Mouse (Mus musculus): Measurements from ENCODE around the gene 4931440F15Rik. TPM values are rescaled to one million over a fixed set of nuclear protein-coding genes. Genes with fewer than 3 reads are reported as not detected.

Gene 4931440F15Rik
- polyA plus RNA-seq, 2 experiments, result 0.09 to 0.22 TPM

DNA sequence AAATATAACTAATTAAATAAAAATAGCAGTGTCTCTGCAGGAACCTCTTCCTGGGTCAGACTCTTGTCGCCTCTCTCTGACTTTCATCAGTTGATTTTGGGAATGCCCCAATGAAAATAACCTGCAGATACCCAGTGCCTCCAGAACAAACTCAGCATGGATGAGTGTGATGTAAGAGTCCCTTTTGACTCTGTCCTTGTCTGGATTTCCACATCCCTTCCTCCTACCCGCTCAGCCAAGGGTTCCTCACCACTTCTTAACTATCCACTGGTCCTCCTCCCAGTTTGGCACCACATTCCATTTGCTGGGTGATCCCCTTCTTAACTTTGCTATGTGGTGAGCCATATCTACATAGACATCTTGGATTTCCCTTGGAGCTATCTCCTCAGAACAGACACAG lies 34.7 kb downstream of the 4931440F15Rik start:
- ATAC-seq (ENCODE audit: low FRiP score, low read depth), result no peak
- H3K36me3 ChIP-seq (ENCODE audit: control insufficient read depth, insufficient read depth, low read length), result no peaks in the 10 kb centered on the region
- no peak overlapping the region for H3K4me2 ChIP-seq (replicated peaks; ENCODE audit: low read depth, low read length, severe bottlenecking)
- H3K9me3 ChIP-seq (ENCODE audit: control insufficient read depth, low read length), result no peaks in the 10 kb centered on the region
- no peak for DNase-seq (ENCODE audit: low spot score)
- no peak overlapping the region for H3K4me3 ChIP-seq (replicated peaks; ENCODE audit: low read length)
- H3K4me1 ChIP-seq (ENCODE audit: control insufficient read depth, insufficient read depth, low read length), result peaks cover 3% of the 10 kb centered on the region; the same call in 1 of the 2 replicates
- no peak overlapping the region for H3K27ac ChIP-seq (replicated peaks; ENCODE audit: low read depth, low read length)
- H3K27me3 ChIP-seq (ENCODE audit: control insufficient read depth, insufficient read depth, low read length), result no peaks in the 10 kb centered on the region
- 85% methylated on average over 2 of the region's 2 CpGs for WGBS
- no peak for TF ChIP-seq POLR2A (IDR thresholded peaks at IDR 0.05; ENCODE audit: borderline replicate concordance, extremely low read depth, insufficient read depth, insufficient read length)
- no peak overlapping the region for H3K9ac ChIP-seq (ENCODE audit: low read depth, low read length, severe bottlenecking)

DNA sequence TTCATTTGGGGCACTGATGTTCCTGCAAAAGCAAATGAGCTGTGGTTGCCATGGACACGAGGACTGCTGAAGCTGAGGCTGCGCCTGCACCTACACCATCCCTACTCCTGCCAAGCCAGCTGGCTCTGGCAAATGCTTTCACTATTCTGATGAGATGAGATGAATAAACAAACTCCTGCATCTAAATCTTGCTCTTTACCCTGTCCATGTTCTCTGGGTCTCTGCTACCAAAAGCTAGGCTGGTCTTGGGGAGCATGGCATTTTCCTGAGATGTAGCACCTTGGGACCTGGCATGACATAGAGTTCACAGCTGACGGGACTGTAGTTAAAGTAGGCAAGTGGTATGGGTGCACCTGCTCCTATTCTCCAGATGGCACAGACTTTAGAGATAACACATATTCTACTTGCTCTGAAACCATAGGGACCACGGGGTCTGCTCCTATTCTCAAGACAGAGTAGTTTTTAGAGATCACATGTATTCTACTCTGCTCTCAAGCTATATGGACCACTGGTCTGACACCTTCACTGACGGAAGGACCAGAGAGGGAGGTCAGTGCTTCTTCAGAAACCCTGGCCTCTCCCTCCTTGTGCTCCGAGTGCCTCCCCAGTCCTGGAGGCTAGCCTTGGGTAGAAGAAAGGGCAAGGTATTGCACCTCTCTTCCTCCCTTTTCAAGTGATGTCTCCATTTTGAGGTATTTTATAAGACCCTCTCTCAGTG lies 36.4 kb downstream of the 4931440F15Rik start:
- DNase-seq (ENCODE audit: low spot score) (no peak), ATAC-seq (ENCODE audit: low FRiP score, low read depth) (no peak)

DNA sequence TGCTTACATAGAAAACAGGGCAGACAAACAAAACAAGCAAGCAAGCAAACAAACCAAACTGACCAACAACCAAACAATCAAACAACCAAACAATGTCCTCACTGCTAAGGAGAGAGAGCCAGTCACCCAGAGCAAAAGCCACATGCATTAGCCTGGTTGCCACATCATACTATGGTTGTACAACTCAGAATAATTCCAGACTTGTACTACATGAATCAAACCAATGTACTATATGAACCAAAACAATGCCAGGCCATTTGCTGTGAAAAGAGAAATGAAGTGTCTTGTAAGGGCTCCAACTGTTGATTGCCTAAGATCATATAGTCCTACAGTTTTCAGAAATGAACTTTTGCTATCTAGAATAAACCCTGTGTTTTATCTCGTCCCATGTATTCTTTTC lies 37.0 kb downstream of the 4931440F15Rik start:
- H3K4me3 ChIP-seq (replicated peaks; ENCODE audit: low read length), result no peak overlapping the region
- H3K9ac ChIP-seq (ENCODE audit: low read depth, low read length, severe bottlenecking), result no peak overlapping the region
- no peaks in the 10 kb centered on the region for H3K36me3 ChIP-seq (ENCODE audit: control insufficient read depth, insufficient read depth, low read length)
- no peaks in the 10 kb centered on the region for H3K27me3 ChIP-seq (ENCODE audit: control insufficient read depth, insufficient read depth, low read length)
- H3K9me3 ChIP-seq (ENCODE audit: control insufficient read depth, low read length), result no peaks in the 10 kb centered on the region
- no peak overlapping the region for H3K4me2 ChIP-seq (replicated peaks; ENCODE audit: low read depth, low read length, severe bottlenecking)
- no peak overlapping the region for H3K27ac ChIP-seq (replicated peaks; ENCODE audit: low read depth, low read length)
- no peak for TF ChIP-seq POLR2A (IDR thresholded peaks at IDR 0.05; ENCODE audit: borderline replicate concordance, extremely low read depth, insufficient read depth, insufficient read length)
- WGBS, result 53% methylated on average over 1 of the region's 1 CpGs
- DNase-seq (ENCODE audit: low spot score) (no peak), ATAC-seq (ENCODE audit: low FRiP score, low read depth) (no peak)
- peaks cover 3% of the 10 kb centered on the region; the same call in 1 of the 2 replicates for H3K4me1 ChIP-seq (ENCODE audit: control insufficient read depth, insufficient read depth, low read length)

More for the DNA sequence above, 36.4 kb downstream of the 4931440F15Rik start:
- Histone ChIP-seq H3K27ac (replicated peaks; ENCODE audit: low read depth, low read length) (no peak overlapping the region), H3K9ac (ENCODE audit: low read depth, low read length, severe bottlenecking) (no peak overlapping the region), H3K36me3 (ENCODE audit: control insufficient read depth, insufficient read depth, low read length) (no peaks in the 10 kb centered on the region), H3K4me2 (replicated peaks; ENCODE audit: low read depth, low read length, severe bottlenecking) (no peak overlapping the region), H3K4me1 (ENCODE audit: control insufficient read depth, insufficient read depth, low read length) (peaks cover 3% of the 10 kb centered on the region; the same call in 1 of the 2 replicates), H3K9me3 (ENCODE audit: control insufficient read depth, low read length) (no peaks in the 10 kb centered on the region), H3K27me3 (ENCODE audit: control insufficient read depth, insufficient read depth, low read length) (no peaks in the 10 kb centered on the region), H3K4me3 (replicated peaks; ENCODE audit: low read length) (no peak overlapping the region)
- no peak for TF ChIP-seq POLR2A (IDR thresholded peaks at IDR 0.05; ENCODE audit: borderline replicate concordance, extremely low read depth, insufficient read depth, insufficient read length)
- whole genome bisulfite sequencing, result 68% methylated on average over 6 of the region's 6 CpGs

DNA sequence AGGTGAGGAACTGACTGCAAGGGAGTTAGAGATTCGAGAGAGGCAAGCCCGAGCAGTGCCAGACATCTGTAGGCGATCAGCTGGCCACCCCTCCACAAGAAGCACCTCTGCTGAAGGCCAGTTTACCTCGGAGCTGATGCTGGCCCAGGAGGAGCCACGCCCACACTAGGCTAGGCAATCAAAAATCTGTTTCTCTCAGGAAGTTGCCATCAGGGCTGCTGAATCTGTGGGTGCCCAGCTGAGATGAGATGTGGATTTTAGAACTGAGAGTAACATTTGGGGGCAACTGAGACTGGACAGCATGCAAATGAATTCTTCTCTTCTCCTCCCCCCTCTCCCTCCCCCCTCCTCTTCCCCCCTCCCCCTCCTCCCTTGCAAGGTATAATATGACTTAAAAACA lies 38.0 kb downstream of the 4931440F15Rik start:
- H3K4me1 ChIP-seq (ENCODE audit: control insufficient read depth, insufficient read depth, low read length), result peaks cover 3% of the 10 kb centered on the region; the same call in 1 of the 2 replicates
- H3K9me3 ChIP-seq (ENCODE audit: control insufficient read depth, low read length), result no peaks in the 10 kb centered on the region
- no peak overlapping the region for H3K27ac ChIP-seq (replicated peaks; ENCODE audit: low read depth, low read length)
- ATAC-seq (ENCODE audit: low FRiP score, low read depth) (no peak), DNase-seq (ENCODE audit: low spot score) (no peak)
- no peak for TF ChIP-seq POLR2A (IDR thresholded peaks at IDR 0.05; ENCODE audit: borderline replicate concordance, extremely low read depth, insufficient read depth, insufficient read length)
- H3K36me3 ChIP-seq (ENCODE audit: control insufficient read depth, insufficient read depth, low read length), result no peaks in the 10 kb centered on the region
- 9% methylated on average over 5 of the region's 5 CpGs for WGBS
- no peak overlapping the region for H3K4me2 ChIP-seq (replicated peaks; ENCODE audit: low read depth, low read length, severe bottlenecking)
- no peaks in the 10 kb centered on the region for H3K27me3 ChIP-seq (ENCODE audit: control insufficient read depth, insufficient read depth, low read length)
- no peak overlapping the region for H3K9ac ChIP-seq (ENCODE audit: low read depth, low read length, severe bottlenecking)
- no peak overlapping the region for H3K4me3 ChIP-seq (replicated peaks; ENCODE audit: low read length)

DNA sequence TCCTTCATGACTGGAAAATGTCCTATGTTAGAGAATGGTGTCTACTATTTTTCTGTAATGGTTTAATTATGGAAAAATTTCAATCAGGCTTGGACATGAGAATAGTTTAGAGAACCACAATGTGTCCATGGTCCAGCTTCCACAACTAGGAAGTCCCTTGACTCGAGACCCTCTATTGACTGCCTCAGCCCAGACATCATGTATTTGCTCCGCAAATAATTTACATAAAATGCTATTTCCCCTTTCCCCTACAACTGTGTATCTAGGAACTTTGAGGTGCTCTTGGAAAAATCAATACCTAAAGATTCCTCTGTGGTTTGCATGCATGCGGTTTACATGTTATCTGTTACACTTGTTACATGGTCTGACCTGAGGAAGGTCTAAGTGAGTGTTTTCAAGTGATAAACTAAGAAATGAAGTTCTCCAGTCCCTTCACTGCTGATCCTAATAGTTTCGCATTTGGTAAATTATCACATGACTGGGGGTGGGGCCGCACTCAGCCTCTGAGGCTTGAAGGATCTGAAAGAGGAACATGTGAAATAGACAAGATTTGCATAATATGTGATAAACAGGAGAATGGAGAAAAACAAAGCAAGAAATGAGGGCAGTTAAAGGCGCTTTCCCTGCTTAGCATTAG lies 38.8 kb downstream of the 4931440F15Rik start:
- no peaks in the 10 kb centered on the region for H3K27me3 ChIP-seq (ENCODE audit: control insufficient read depth, insufficient read depth, low read length)
- no peak overlapping the region for H3K9ac ChIP-seq (ENCODE audit: low read depth, low read length, severe bottlenecking)
- TF ChIP-seq POLR2A (IDR thresholded peaks at IDR 0.05; ENCODE audit: borderline replicate concordance, extremely low read depth, insufficient read depth, insufficient read length), result no peak
- no peaks in the 10 kb centered on the region for H3K36me3 ChIP-seq (ENCODE audit: control insufficient read depth, insufficient read depth, low read length)
- 84% methylated on average over 6 of the region's 6 CpGs for WGBS
- ATAC-seq (ENCODE audit: low FRiP score, low read depth), result no peak
- H3K4me2 ChIP-seq (replicated peaks; ENCODE audit: low read depth, low read length, severe bottlenecking), result no peak overlapping the region
- no peak for DNase-seq (ENCODE audit: low spot score)
- no peak overlapping the region for H3K4me3 ChIP-seq (replicated peaks; ENCODE audit: low read length)
- H3K9me3 ChIP-seq (ENCODE audit: control insufficient read depth, low read length), result no peaks in the 10 kb centered on the region
- H3K27ac ChIP-seq (replicated peaks; ENCODE audit: low read depth, low read length), result no peak overlapping the region
- peaks cover 3% of the 10 kb centered on the region; the same call in 1 of the 2 replicates for H3K4me1 ChIP-seq (ENCODE audit: control insufficient read depth, insufficient read depth, low read length)

Measured in limb, embryonic 14.5 days (tissue).